Mouse (Mus musculus) heart, postnatal 36 days (tissue): ENCODE data around the gene Impdh2. TPM values are rescaled to one million over a fixed set of nuclear protein-coding genes. Genes with fewer than 3 reads are reported as not detected.
"Not testable (repeated sequence)": the region's sequence is repeated elsewhere in the genome, so short reads cannot be mapped to it uniquely, and the experiment has no call there.

Source experiments
- DNase-seq, 2 experiments: peaks; one replicate each; pipeline ENCODE4 v3.0.0; 2021 to 2022
- intact Hi-C: fragments of 180-260 bp; cut with DNase I; formaldehyde crosslinking; loops from one replicate; pipeline ENCODE4 v1.15.1; 2025
- microRNA-seq, 2 experiments: library from miRNA; unstranded; fragments of <30 nt; microRNA quantifications; one replicate each; pipeline ENCODE4 v1.2.0; 2021; ENCODE audit warnings: borderline number of aligned reads in 2 of 2
- total RNA-seq, 2 experiments: library from RNA; stranded (reverse); gene quantifications; 2 replicates each; pipeline ENCODE4 v1.2.3; 2021

Gene Impdh2
- total RNA-seq, 2 experiments from 2014 or later: 48.7 to 52.2 TPM

- intact Hi-C loops: loop anchor here (5.0 kb wide), 1 partner anchor 48 kb away; the partner anchor contains the start of gene Arih2
- no peak for DNase-seq
Observed at GRCm38 (mm10) chr9:108599021-108599566, 39.0 kb downstream of the Impdh2 start.

- intact Hi-C loops: no loop called here
- DNase-seq: no peak
Observed at GRCm38 (mm10) chr9:108600011-108600410, 39.9 kb downstream of the Impdh2 start.

DNA sequence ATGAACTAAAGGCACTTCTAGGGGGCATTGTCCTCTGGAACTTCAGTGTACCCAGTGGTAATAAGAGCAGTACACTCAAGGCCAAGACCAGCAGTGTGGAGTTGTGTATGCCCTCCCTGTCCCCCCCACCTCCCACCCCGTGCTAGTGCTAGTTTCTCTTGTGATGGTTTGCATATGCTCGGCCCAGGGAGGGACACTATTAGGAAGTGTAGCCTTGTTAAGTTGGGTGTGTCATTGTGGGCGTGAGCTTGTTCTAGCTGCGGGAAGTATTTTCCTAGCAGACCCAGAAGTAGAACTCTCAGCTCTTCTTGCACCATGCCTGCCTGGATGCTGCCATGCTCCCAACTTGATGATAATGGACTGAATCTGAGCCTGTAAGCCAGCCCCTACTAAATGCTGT lies 41.9 kb downstream of the Impdh2 start:
- DNase-seq: no peak
- intact Hi-C loops: no loop called here

GRCm38 (mm10) chr9:108607929-108608328 lies 47.8 kb downstream of the Impdh2 start:
- intact Hi-C loops, DNase-seq: not testable (repeated sequence)

DNA sequence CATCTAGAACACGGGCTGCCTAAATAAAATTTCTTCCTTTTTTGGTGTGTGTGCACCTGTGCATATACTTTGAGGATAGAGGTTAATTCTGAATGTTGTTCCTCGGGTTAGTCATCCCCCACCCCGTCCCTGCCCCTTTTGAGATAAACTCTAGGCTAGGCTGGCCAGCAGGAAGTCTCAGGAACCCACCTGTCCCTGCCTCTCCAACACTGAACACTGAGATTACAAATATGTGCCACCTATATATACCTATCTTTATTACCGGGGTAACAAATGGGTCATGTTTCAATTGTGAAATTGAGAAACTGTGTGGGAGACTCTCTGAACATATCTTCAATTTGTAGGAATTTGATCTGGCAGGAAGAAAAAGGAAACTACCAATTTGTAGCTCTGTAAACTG lies 48.8 kb downstream of the Impdh2 start:
- no peak for DNase-seq
- intact Hi-C loops: no loop called here

DNA sequence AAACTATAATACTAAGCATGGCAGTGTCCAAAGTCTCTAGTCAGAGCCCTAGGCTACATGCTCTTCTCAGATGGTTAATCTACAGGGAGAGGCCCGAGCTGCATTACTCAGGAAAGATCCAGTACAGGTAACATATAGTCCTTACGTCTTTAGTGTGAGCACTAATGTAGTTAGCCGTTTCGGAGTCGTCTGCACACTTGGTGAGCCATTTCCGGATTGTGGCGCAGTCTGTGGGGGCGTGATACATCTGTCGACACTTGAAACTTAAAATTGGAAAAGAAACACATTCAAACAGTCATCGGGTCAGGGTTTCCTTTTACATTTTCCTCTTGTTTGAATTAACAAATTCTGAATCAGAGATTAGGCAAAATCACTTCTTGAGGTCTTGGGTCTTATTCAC lies 51.4 kb downstream of the Impdh2 start:
- DNase-seq: no peak
- intact Hi-C loops: no loop called here

Small RNA genes within 50 kb of the gene (microRNA-seq; reads per million reads assigned to microRNA genes)
- gene Gm24083 (0 reads per million in 2 experiments), gene Mir191 (0 reads per million in 2 experiments), gene Mir425 (1,108 to 1,242 reads per million in 2 experiments)

Other genes with a start within 250 kb of the Impdh2 start
- gene Gpx1, start 221.4 kb upstream of the Impdh2 start, total RNA-seq: 100 to 1,000 TPM; 103 to 108 TPM
- 10 to 100 TPM; 69.7 to 74.8 TPM for gene Usp4, start 212.4 kb upstream of the Impdh2 start, total RNA-seq
- gene 1700102P08Rik, start 167.5 kb upstream of the Impdh2 start, total RNA-seq: under 1 TPM; 0.49 to 0.83 TPM
- not detected for gene Ccdc36, start 131.8 kb upstream of the Impdh2 start, total RNA-seq
- not detected for gene BC048562, start 123.8 kb upstream of the Impdh2 start, total RNA-seq
- 10 to 100 TPM; 22.9 to 24.1 TPM for gene Ccdc71, start 99.8 kb upstream of the Impdh2 start, total RNA-seq
- gene Klhdc8b, start 98.7 kb upstream of the Impdh2 start, total RNA-seq: 1 to 10 TPM; 6.8 to 8.9 TPM
- 100 to 1,000 TPM; 344 to 366 TPM for gene Lamb2, start 80.5 kb upstream of the Impdh2 start, total RNA-seq
- gene Usp19, start 69.7 kb upstream of the Impdh2 start, total RNA-seq: 100 to 1,000 TPM in 1 of 2 experiments, 10 to 100 TPM in 1; 99.1 to 105 TPM
- 10 to 100 TPM; 78.8 to 82.3 TPM for gene Qars, start 52.6 kb upstream of the Impdh2 start, total RNA-seq
- 10 to 100 TPM; 60.4 to 60.5 TPM for gene Qrich1, start 43.5 kb upstream of the Impdh2 start, total RNA-seq
- 10 to 100 TPM; 69.2 to 76.5 TPM for gene Ndufaf3, start 7.1 kb downstream of the Impdh2 start, total RNA-seq
- gene Dalrd3, start 9.6 kb downstream of the Impdh2 start, total RNA-seq: 10 to 100 TPM; 21.2 to 24.3 TPM
- gene Wdr6, start 18.5 kb downstream of the Impdh2 start, total RNA-seq: 10 to 100 TPM; 12.1 to 19.5 TPM
- gene P4htm, start 37.4 kb downstream of the Impdh2 start, total RNA-seq: 10 to 100 TPM; 13.9 to 16.9 TPM
- gene Arih2, start 89.1 kb downstream of the Impdh2 start, total RNA-seq: 10 to 100 TPM; 47.8 to 54.4 TPM
- gene Slc25a20, start 101.8 kb downstream of the Impdh2 start, total RNA-seq: 100 to 1,000 TPM; 221 to 236 TPM
- 10 to 100 TPM; 86.0 to 88.1 TPM for gene Prkar2a, start 129.0 kb downstream of the Impdh2 start, total RNA-seq
- 10 to 100 TPM; 21.3 to 23.6 TPM for gene Ip6k2, start 223.5 kb downstream of the Impdh2 start, total RNA-seq
- 1 to 10 TPM; 7.2 to 9.4 TPM for gene Nckipsd, start 248.1 kb downstream of the Impdh2 start, total RNA-seq